Mouse (Mus musculus): ENCODE results near the gene Slc51b.

The Slc51b gene

GRCm38 (mm10) chr9:65372449-65372848 lies 50.3 kb downstream of the Slc51b start:
- DNase-seq (ENCODE audit: low spot score) = no peak

GRCm38 (mm10) chr9:65371756-65372155 lies 51.0 kb downstream of the Slc51b start:
- DNase-seq (ENCODE audit: low spot score) = no peak

- DNase-seq (ENCODE audit: low spot score) = no peak
These were observed 57.0 kb downstream of the Slc51b start for GRCm38 (mm10) chr9:65365721-65366120.

- DNase-seq (ENCODE audit: low spot score) = no peak
These were observed 59.1 kb downstream of the Slc51b start for GRCm38 (mm10) chr9:65363684-65364083.

Measured in spleen, adult 12 weeks (tissue).